18 mouse cellular contexts compared by ENCODE assay signal in the genomic region with DNA sequence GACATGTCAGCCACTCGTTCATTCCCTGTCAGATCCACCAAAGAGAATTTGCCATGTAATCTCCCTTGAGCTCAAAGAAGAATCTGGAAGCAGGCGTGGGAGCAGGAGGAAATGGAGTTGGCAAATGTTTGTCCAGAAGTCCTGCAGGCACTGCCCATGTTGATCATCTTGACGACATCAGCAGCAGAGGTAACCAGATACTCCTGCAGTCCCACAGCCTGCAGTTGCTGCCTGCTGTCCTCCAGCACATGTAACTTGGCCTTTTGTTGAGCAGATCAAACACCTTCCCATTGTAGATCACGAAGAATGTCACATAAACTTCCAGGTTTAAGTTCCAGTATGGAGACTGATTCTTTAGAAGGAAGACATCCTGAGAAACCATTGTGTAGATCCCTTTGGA.
"Had no signal": no experiment of that assay in that cellular context is flagged by ENCODE, and none has a peak within 500 bp of the region (broad histone marks: within the 10 kb centered on the region; RNA-seq: fewer than 3 reads in every experiment).

No protein-coding gene starts in this region.

- H3K4me1 ChIP-seq: midbrain, embryonic 10.5 days; midbrain, embryonic 12.5 days; neural tube, embryonic 13.5 days; neural tube, embryonic 15.5 days; stomach, embryonic 15.5 days had no signal

- H3K9ac ChIP-seq: lung, embryonic 14.5 days; midbrain, embryonic 12.5 days; neural tube, embryonic 13.5 days; neural tube, embryonic 15.5 days; stomach, embryonic 15.5 days had no signal

- H3K36me3 ChIP-seq: midbrain, embryonic 10.5 days; midbrain, embryonic 12.5 days; neural tube, embryonic 13.5 days; neural tube, embryonic 15.5 days; stomach, embryonic 15.5 days had no signal

- DNase-seq: lung, adult 18-20 months; lung, embryonic 14.5 days; lung, postnatal 10 days; lung, postnatal 4 days; midbrain, embryonic 14.5 days; retina, postnatal 1 day; right cerebral cortex, adult 18-20 months; right cerebral cortex, postnatal 25 days; right cerebral cortex, postnatal 4 days; thymus, adult 2 months; thymus, postnatal 25 days; thymus, postnatal 4 days had no signal

- H3K9me3 ChIP-seq: midbrain, embryonic 10.5 days; neural tube, embryonic 13.5 days; neural tube, embryonic 15.5 days; stomach, embryonic 15.5 days had no signal

- H3K27me3 ChIP-seq: midbrain, embryonic 12.5 days; neural tube, embryonic 13.5 days; neural tube, embryonic 15.5 days; stomach, embryonic 15.5 days had no signal

- H3K27ac ChIP-seq: midbrain, embryonic 10.5 days; midbrain, embryonic 12.5 days; neural tube, embryonic 13.5 days; neural tube, embryonic 15.5 days; stomach, embryonic 15.5 days; stomach, postnatal 0 days had no signal

- H3K4me2 ChIP-seq: lung, embryonic 14.5 days; midbrain, embryonic 12.5 days; neural tube, embryonic 13.5 days; neural tube, embryonic 15.5 days; stomach, embryonic 15.5 days had no signal

- H3K4me3 ChIP-seq: midbrain, embryonic 10.5 days; midbrain, embryonic 12.5 days; neural tube, embryonic 13.5 days; neural tube, embryonic 15.5 days; stomach, embryonic 15.5 days had no signal
